Mouse (Mus musculus): Measurements from ENCODE around the gene Serpine2.

Gene Serpine2

DNA sequence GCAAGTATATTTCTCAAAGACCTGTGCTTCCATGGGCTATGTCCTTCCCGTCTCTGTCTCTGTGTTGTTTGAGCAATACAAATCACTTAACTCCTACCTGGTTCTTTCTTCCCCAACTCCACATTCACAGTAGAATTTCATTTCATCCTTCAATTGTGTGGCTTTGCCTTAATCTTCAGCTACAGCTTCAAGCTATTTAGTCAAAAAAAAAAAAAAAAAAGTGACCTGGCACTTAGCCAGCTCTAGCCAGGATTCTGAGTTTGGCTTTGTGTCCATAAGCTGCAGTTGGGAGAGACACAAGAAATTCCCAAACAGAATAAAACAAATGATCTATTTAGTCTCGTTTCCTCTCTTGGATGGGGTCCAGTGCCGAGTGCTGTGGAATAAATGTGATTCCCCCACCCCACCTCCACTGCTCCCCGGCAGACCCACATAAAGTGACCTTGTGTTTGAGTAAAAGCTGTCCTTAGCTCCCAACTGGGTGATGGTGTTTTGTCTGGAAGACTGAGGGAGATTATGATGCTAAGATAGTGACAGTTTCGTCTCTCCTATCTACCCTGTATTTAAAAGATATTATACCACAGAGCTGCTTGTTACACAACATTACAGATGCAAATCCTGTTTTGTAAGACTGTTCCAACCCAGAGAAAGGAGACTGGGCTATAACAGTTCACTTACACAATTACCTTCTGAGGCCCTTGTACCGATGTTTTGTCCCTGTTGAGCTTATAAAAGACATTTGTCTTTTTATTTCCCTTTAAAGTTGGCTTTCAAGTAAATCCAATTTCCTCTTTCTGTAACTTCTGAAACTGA, at the start of gene Serpine2:
Gene Serpine2, minus strand, starts transcription at position 51 of the 813 bp plus-strand sequence.
- DNase-seq (ENCODE audit: low read depth, low spot score), result no peak

DNA sequence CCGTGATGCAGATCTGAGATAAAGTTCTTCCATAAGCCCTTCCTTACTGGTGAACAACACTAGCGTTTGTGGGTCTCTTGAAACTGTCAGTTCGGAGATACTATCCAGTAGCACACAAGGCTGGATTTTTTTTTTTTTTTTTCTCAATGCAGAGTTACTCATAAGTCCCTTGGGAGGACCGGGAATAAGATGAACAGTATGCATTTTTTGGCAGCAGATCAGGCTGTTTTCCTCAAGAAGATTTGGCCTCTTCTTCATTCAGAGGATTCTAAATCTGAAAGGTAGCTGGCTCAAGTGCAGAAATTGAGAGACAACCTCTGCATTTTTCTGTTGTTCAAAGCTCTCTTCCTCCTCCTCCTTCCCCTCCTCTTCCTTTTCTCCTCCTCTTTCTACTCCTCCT, 46.8 kb upstream of the Serpine2 start:
- DNase-seq (ENCODE audit: low read depth, low spot score), result no peak

DNA sequence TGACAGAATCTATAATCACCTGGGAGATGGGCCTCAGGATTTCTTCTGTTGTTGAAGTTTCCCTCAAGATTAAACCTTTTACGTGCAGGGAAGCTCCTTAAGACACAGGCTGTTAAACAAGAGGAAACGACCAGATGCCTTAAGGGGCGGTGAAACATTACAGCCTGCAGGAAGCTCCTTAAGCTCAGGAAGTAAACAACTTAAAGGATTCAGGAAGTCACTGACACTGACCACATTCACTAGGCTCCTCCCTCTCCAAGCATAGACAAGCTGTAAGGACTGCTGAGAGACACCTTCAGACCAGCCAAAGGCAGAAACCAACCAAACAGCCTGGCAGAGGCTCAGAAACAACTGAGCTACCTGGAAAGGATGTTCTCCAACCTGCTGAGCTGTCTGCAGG, 44.3 kb upstream of the Serpine2 start:
- DNase-seq (ENCODE audit: low read depth, low spot score), result no peak

DNA sequence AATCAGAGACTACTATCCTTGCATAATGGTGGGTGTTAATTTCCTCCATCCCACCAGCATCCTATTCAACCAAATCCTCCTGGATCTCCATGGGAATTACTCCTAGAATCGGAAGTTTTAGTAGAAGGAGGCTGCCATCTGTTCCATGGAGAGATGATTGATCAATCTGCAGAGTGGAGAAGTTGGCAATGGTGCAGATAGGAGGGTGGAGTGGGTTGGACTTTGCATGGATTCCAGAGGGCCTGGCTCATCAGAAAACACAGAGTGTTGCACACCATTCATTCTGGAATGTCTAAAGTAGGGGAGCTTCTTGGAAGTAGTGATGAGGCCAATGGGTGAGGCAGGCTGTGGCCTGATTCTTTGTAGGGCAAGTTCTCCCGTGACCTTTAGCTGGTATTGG, 41.9 kb upstream of the Serpine2 start:
- DNase-seq (ENCODE audit: low read depth, low spot score), result no peak

DNA sequence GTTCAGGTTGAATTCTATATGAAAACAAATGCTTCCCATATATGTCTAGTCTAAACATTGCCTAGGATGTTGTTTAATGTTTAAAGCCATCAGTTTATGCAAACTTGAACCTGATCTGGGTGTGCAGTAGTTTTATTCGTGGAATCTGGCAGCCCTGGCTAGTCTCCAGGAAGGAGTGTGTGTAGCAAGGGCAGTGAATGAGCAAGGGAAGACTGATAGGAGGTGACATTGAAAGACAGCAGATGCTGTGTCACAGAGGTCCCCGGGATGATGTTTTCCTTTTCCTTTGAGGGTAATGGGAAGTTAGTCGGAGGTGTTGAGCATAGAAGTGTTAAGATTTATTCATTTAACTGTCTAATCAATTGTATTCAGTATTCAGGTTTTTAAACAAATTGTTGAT, 21.7 kb upstream of the Serpine2 start:
- DNase-seq (ENCODE audit: low read depth, low spot score), result no peak

DNA sequence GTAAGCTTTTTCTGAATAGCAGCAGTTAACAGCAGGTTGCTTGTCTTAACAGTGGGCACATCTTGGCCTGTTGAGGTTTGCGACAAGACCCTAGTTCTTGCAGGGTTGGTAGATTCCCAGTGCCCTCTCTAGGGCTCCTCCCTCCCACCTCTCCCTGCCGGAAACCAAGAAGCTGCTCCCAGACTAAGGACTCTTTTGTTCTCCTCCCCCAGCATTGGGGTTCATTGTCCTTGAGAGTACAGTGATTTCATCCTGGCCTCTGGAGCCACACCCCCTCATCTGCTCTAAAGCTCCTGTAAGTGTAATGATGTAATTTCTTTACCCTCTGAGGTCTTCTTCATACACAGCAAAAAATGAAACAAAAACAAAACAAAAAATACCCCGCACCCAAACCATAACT, 13.8 kb upstream of the Serpine2 start:
- DNase-seq (ENCODE audit: low read depth, low spot score), result no peak

DNA sequence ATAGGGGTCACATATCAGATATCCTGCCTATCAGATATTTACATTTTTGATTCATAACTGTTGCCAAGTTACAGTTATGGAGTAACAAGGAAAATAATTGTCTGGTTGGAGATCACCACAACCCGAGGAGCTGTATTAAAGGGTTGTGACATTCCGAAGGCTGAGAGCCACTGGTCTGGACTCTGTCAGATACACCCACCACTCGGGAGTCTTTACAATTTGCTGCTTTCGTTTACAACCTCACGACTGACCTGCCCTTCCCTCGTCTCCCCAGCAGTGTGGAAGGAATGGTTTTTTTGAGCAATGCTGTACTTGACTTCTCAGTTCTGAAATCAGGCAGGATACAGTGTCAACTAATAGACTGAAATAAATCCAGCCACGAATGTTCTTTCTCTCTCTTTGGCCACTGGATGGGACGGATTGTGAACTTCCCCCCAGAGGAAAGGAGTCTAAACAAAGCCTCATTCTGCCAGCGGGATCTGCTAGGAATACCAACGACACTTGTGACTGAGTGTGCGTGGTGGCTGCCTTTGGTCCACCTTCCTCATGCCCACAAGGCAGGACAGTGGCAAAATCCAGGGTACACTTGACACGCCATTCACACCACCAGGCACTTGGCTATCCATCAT, 455 bp downstream of the Serpine2 start:
- no peak for DNase-seq (ENCODE audit: low read depth, low spot score)

DNA sequence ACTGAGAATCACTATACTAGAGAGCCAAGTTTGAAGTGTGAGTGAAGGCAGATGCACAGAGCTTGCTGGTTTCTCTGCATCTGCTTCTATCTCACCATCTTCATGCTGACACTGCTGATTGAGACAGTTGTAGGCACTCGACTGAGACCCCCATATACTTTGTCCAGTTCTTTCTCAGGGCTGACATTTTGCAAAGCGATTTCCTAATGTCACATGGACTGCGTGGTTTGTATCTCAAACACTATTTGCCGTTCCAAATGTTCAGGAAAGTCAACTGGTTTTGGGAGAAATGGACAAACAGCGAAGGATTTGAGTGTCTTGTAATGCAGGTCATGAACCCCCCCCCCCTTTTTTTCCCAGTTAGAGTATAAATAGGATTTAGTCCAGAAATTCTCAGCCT, 1.0 kb downstream of the Serpine2 start:
- DNase-seq (ENCODE audit: low read depth, low spot score), result no peak

DNA sequence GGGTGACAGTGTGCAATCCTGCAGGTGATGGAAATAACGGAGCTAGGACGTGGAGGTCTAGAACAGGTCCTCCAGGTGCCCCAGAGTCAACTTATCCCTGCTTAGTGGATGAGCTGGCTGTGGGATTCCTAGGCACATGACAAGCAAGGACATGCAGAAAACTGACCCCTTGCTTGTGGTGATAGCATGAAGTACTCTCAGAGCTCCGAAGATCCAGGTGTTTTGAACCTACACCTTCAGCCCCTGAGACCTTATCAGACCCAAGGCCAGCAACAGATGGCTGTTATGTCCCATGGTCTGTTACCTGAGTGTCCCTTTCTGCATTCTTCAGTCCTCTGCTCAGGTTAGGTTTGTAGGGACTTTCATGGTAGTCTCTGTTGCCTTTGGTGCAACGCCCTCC, 2.0 kb downstream of the Serpine2 start:
- DNase-seq (ENCODE audit: low read depth, low spot score), result no peak

DNA sequence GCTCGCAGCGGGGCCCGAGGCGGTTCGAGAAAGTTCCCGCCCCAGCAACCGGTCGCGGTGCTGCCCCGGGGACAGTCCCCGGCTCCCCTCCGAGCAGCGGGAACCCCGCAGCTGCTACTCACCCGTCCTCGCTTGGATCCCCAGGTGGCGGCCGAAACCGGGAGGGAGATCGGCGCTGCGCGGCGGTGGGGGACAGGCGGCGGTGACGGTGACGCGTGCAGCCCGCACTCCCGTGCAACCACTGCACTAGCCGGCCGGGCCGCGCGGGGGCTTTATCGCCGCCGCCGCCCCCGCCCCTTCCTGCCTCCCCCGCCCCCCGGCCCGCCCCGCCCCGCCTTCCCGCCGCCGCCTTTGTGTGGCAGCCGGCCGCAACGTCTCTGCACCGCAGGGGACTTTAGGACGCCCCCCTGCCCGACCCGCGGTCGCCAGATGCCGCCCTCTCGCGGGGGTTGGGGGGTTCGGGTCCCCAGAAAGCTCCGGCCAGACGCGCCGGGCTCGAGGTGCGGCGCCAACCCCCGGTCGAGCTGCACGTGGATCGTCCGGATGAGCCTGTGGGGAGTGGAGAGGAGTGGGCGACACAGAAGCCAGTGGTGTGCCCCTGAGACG, 2.5 kb downstream of the Serpine2 start:
- DNase-seq (ENCODE audit: low read depth, low spot score), result no peak

DNA sequence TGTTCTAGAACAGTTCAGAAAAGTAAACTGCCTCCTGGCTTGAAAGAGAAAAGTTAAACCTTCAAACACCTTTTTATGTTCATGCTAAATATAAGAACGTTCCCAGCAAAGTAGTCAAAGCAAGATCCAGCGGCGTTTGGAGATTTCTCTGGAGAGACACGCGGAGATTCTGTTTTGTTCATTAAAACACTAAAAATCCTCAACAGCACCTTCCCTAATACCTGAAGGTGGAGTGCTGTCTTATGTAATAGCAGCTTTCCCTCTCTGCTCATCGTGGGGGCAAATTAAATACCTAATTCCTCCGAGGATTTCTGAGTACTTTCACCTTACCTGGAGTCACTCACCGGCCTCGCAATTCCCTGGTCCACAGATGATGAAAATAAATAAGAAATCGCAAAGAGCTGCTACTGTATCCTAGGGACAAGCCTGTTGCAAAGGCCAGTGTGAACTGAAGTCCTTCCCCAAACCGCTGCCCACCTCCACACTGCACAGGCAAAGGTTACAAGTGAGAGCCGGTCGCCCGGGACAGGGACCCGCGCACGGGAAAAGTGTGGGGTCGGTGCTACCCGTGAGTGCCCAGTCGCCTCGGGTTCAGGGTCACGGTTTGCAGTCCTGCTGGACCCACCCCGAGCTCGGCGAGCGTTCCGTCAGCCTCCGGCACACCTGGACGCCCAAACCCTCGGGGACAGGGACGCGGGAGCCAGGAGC, 3.1 kb downstream of the Serpine2 start:
- no peak for DNase-seq (ENCODE audit: low read depth, low spot score)

DNA sequence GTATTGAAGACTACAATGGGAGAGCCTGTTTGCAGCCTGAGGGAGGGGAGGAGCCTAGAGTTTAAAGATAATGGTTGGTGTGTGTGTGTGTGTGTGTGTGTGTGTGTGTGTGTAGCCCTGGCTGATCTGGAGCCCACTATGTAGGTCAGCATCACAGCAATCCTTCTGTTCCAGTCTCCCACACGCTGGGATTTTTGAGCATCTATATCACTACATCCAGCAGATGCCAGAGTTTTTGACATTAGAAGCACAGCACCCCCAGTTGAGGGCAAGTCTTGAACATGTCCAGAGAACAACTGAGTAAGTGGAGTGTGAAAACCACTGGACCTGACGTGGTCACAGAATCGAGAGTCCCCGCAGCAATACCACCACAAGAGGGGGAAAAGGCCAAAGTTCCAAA, 4.2 kb downstream of the Serpine2 start:
- DNase-seq (ENCODE audit: low read depth, low spot score), result no peak

DNA sequence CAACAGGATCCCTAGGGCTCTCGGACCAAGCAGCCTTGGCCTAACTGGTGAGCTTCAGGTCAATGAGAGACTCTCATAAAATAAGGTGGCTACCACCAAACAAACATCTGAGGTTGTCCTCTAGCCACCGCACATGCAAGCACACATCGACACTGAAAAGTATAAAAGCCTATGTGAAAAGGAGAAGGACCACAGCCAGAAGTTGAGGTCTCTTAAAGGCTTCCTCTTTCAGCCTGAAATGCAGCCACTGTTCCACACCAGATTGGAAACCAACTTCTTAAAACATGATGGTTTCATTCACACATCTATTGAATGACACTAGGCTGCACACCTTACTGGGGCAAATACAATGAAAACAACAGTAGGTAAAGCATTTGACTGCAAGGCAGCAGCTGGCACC, 7.5 kb downstream of the Serpine2 start:
- no peak for DNase-seq (ENCODE audit: low read depth, low spot score)

DNA sequence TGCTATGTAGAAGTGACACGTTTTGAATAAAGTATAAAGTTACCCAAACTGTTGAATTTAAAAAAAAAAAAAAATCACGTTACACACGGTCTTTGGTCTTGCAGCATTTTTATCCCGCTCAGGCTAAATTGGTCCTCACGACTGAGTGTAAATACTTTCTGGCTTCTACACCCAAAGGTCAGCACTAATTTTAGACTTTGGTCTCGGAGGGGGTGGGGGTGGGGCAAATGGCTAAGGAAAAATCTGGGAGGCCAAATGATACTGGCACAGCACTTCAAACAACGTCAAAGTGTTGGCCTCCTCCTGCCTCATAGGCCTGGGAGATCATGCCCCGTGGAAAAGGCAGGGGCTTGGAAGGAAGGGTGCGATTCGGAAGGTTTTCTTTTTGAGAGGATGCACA, 10.6 kb downstream of the Serpine2 start:
- DNase-seq (ENCODE audit: low read depth, low spot score), result no peak

DNA sequence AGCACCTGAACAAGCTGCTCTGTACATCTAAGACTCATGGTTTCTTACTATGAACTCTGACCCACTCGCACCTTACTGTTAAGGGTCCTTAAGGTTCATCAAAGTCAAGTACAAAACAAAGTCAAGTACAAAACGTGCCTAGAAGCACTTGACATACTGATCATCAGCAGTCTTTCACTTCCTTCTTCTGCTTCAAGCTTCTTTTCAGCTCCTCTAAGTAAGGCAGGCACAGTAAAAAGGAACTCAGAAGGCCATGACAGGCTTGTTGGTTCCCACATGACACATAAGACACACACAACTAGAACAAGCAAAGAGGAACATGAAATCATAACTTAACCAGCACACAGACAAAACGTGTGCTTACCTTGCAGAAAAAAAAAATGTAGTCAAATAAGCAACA, 12.3 kb downstream of the Serpine2 start:
- DNase-seq (ENCODE audit: low read depth, low spot score), result no peak

DNA sequence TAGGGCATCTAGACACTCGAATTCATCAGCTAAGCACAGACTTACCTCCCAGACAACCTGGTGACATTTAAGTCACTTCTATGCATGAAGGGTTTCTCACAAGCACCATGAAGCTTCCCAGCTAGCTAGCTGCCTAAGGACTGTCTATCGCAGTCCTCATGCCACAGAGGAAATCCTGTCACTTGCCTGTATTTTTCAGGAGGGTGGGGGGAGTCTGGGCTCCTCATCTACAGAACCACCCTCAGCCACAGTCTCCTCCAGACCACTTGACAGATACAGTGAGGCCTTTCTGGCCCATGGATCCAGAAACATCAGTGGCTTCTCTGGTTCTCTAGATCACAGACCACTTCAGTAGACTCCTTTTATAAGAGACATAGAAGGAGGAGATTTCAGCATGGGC, 14.1 kb downstream of the Serpine2 start:
- DNase-seq (ENCODE audit: low read depth, low spot score), result no peak

DNA sequence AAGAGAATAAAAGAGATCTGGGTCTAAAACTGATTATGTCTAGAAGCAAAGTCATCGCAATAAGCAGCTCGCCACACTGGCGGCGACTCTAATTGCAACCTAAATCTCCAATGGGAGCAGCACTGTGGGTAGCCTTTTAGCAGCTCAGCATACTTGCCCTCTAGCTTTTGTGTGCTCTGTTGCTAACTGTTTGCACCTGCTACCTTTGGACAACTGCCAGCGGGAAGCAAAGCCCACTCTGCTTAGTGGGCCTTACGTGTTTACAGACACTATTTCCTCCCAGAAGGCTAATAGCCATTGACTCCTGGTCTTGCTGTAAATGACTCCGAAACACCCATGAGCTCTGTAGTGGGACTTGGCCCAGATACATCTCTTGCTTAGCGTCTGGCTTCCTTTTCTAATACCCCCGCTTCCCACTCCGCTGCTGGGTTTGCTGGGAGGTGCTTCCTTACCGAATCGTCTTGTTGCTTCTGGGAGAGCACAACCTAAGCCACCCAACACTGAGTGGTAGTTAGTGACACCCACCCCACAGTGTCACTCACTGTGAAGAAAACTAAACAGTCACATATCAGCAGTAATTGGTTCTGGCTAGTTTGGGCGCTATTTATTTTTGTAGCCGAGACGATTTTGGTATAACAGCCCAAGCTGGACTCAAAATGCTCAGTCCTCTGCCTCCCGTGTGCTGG, 28.1 kb downstream of the Serpine2 start:
- peak; percentile 36 for DNase-seq (ENCODE audit: low read depth, low spot score)

DNA sequence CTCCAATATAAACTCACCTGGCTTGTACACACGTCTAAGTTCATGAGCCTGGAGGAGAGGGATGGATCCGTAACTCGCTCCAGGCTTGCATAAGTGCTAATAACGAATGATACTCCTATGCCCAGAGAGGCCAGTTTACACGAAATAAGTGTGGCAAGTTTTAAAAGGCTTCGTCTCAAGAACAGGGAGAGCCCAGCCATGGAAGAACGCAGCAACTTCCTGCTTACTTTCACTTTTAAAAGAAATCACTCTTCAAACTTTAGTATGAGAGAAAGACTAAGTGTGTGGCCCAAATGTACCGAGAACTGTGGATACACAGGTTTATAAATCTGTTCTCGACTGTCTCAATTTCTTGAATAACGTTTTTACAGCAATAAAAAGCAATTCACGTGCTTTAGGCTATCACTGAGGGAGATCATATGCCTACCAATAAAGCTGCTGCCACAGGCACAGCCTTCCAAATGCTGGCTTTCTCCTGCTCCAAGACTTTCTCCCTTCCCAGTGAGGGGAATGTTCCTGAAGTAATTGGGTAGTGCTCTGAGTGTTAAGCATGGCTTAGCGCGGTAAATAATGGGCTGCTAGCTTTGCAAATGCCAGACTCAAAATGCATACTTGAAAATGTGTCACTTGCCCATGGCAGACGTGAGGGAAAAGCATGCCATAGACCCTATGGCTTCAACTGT, 36.9 kb downstream of the Serpine2 start:
- DNase-seq (ENCODE audit: low read depth, low spot score), result peak; percentile 16

DNA sequence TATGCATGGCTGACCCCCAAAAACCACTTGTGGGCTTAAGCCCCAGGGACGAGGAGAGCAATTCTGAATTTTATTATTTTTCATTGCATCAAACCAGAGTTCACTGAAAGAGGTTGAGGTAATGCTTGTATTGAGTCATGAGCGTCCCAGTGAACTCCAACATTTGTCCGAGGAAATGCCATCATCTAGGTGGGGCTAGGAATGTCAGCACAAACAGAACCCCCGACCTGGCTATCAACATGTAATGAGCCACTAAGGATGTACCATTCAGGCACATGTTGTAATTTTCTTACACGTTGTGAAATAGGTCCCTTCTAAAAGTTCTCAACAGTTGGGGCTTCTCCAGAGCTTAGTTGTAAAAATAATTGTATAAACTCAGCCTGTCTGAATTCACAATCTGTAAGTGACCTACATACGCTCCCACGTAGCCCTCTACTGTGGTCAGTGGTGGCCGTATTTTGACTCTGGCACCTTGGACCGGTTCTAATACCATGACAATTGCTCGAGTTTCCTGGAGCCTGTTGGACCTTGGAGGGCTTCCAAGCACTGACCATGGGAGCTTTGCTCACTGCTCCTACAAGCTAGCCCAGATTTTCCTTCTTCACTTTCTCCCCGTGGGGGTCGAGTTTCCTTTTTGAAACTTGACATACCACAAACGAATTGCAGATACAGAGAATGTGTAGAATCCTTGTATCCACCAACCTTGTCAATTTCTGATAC, 38.0 kb downstream of the Serpine2 start:
- no peak for DNase-seq (ENCODE audit: low read depth, low spot score)

DNA sequence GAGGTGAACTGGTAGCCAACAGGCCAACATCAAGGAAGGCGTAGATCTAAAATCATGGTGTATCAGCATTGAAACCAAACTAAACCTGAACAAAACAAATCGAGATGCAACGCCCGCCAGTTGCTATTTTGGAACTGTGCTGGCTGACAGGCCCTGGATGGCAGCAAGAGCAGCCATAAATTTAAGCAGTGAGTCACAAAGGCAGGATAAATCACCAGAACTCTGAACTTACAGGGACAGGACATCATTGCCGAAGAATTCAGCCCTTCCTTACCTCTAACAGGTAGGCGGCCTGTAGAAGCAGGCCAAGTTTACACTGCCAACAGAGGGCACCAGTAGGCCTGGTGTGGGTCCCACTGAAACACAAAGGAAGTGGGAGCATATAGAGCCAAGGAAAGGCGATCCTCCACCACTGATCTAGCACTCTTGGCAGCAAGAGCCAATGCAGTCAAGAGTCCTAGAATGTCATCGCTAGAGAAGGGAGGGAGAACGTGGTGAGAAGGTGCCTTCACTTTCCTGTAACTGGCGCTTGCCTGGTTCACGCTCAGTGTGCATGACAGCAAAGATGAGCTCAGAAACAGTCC, 41.6 kb downstream of the Serpine2 start:
- no peak for DNase-seq (ENCODE audit: low read depth, low spot score)
